Mouse (Mus musculus): Measurements from ENCODE around the gene Gm5414. TPM values are rescaled to one million over a fixed set of nuclear protein-coding genes. Genes with fewer than 3 reads are reported as not detected.

The Gm5414 gene
- polyA plus RNA-seq (2012; rRNA removed; ENCODE audit: low replicate concordance), result not detected in 2 replicates

DNA sequence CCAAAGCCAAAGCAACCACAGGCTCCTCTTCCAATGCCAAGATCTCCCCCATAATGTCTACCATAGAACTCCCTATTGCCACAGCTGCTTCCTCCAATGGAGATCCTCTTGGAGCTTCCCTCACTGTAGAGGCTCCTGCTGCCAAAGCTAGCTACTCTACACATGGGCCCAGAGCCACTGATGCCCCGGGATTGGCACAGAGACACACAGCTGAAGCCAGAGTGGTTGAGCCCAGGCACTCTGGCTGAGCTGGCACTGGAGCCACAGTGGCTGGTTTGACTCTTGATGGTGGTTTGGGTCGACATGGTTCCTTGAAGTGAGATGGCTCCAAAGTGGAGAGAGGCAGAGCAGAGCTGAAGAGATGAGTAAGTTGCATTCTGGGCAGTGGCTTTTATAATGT lies at the start of gene Gm5414:
Gene Gm5414, minus strand, starts transcription at position 305 of the 400 bp plus-strand sequence.

GRCm38 (mm10) chr15:101647280-101647679 lies 19.3 kb upstream of the Gm5414 start, which contains the start of gene Gm5478:
Gene Gm5478, minus strand, starts transcription at chr15:101647380.

Other genes starting within 250 kb of the Gm5414 start
- gene Krt7, start 217.1 kb downstream of the Gm5414 start, polyA plus RNA-seq (2012; rRNA removed; ENCODE audit: low replicate concordance), result 24.5 and 50.1 TPM in 2 replicates
- 0.51 TPM in 1 of 2 replicates, not detected in the other for gene Krt87, start 189.4 kb downstream of the Gm5414 start, polyA plus RNA-seq (2012; rRNA removed; ENCODE audit: low replicate concordance)
- 0.28 TPM in 1 of 2 replicates, not detected in the other for gene Krt88, start 180.4 kb downstream of the Gm5414 start, polyA plus RNA-seq (2012; rRNA removed; ENCODE audit: low replicate concordance)
- not detected in 2 replicates for gene Krt81, start 164.4 kb downstream of the Gm5414 start, polyA plus RNA-seq (2012; rRNA removed; ENCODE audit: low replicate concordance)
- not detected in 2 replicates for gene Krt86, start 154.7 kb downstream of the Gm5414 start, polyA plus RNA-seq (2012; rRNA removed; ENCODE audit: low replicate concordance)
- gene Krt83, start 136.7 kb downstream of the Gm5414 start, polyA plus RNA-seq (2012; rRNA removed; ENCODE audit: low replicate concordance), result 0.07 TPM in 1 of 2 replicates, not detected in the other
- gene Gm49425, start 110.9 kb downstream of the Gm5414 start, polyA plus RNA-seq (2012; rRNA removed; ENCODE audit: low replicate concordance), result not detected in 2 replicates
- not detected in 2 replicates for gene Krt84, start 95.4 kb downstream of the Gm5414 start, polyA plus RNA-seq (2012; rRNA removed; ENCODE audit: low replicate concordance)
- not detected in 2 replicates for gene Krt82, start 77.5 kb downstream of the Gm5414 start, polyA plus RNA-seq (2012; rRNA removed; ENCODE audit: low replicate concordance)
- gene Krt90, start 65.2 kb downstream of the Gm5414 start, polyA plus RNA-seq (2012; rRNA removed; ENCODE audit: low replicate concordance), result not detected in 2 replicates
- not detected in 2 replicates for gene Krt75, start 54.3 kb downstream of the Gm5414 start, polyA plus RNA-seq (2012; rRNA removed; ENCODE audit: low replicate concordance)
- not detected in 2 replicates for gene Gm5478, start 19.2 kb upstream of the Gm5414 start, polyA plus RNA-seq (2012; rRNA removed; ENCODE audit: low replicate concordance)
- not detected in 2 replicates for gene Krt6b, start 52.1 kb upstream of the Gm5414 start, polyA plus RNA-seq (2012; rRNA removed; ENCODE audit: low replicate concordance)
- gene Krt6a, start 66.1 kb upstream of the Gm5414 start, polyA plus RNA-seq (2012; rRNA removed; ENCODE audit: low replicate concordance), result not detected in 2 replicates
- not detected in 2 replicates for gene Krt5, start 84.7 kb upstream of the Gm5414 start, polyA plus RNA-seq (2012; rRNA removed; ENCODE audit: low replicate concordance)
- not detected in 2 replicates for gene Krt71, start 114.9 kb upstream of the Gm5414 start, polyA plus RNA-seq (2012; rRNA removed; ENCODE audit: low replicate concordance)
- gene Krt72, start 158.3 kb upstream of the Gm5414 start, polyA plus RNA-seq (2012; rRNA removed; ENCODE audit: low replicate concordance), result not detected in 2 replicates
- gene Krt73, start 174.2 kb upstream of the Gm5414 start, polyA plus RNA-seq (2012; rRNA removed; ENCODE audit: low replicate concordance), result not detected in 2 replicates
- 0.05 TPM in 1 of 2 replicates, not detected in the other for gene Krt2, start 190.0 kb upstream of the Gm5414 start, polyA plus RNA-seq (2012; rRNA removed; ENCODE audit: low replicate concordance)
- 0.05 and 0.08 TPM in 2 replicates for gene Krt1, start 222.6 kb upstream of the Gm5414 start, polyA plus RNA-seq (2012; rRNA removed; ENCODE audit: low replicate concordance)
- gene Krt77, start 241.5 kb upstream of the Gm5414 start, polyA plus RNA-seq (2012; rRNA removed; ENCODE audit: low replicate concordance), result not detected in 2 replicates